Mouse (Mus musculus) NIH3T3 (cell line): ENCODE measurements around the gene Fbxl19.
"Not testable (repeated sequence)": the region's sequence is repeated elsewhere in the genome, so short reads cannot be mapped to it uniquely, and the experiment has no call there.

Source experiments
- DNase-seq: peaks from one replicate; pipeline ENCODE4 v3.0.0-alpha.2; 2012; ENCODE audit warnings: low read depth

Fbxl19 gene

DNA sequence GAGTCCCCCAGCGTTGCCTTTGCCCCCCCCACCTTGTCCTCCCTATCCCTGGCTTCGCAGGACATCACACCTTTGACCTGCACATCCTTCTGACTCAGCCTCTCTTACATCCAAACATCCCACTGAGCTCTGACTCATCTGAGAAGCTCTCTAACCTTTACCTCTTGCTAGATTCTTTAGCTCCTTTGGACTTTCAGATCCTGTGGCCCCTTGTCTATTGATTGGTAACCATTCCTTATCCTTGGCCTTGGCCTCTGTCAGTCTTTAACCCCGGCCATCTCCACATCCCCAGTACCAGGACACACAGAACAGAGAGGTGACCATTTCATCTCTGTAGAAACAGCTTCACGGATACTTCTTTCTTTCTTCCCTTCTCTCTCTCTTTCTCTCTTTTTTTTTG is 14.2 kb upstream of the Fbxl19 start:
- DNase-seq: no peak

DNA sequence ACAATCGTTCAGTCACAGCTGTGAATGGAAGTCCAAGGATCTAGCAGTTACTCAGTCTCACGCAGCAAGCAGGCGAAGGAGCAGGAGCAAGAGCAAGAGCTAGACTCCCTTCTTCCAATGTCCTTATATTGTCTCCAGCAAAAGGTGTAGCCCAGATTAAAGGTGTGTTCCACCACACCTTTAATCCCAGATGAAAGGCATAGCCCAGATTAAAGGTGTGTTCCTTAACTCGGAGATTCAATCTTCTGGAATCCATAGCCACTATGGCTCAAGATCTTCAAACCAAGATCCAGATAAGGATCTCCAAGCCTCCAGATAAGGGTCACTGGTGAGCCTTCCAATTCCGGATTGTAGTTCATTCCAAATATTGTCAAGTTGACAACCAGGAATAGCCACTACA is 12.3 kb upstream of the Fbxl19 start, which contains the start of gene Ctf2:
Ctf2 (minus strand) TSS at position 101 of the 400 bp plus-strand sequence.
- not testable (repeated sequence) for DNase-seq

DNA sequence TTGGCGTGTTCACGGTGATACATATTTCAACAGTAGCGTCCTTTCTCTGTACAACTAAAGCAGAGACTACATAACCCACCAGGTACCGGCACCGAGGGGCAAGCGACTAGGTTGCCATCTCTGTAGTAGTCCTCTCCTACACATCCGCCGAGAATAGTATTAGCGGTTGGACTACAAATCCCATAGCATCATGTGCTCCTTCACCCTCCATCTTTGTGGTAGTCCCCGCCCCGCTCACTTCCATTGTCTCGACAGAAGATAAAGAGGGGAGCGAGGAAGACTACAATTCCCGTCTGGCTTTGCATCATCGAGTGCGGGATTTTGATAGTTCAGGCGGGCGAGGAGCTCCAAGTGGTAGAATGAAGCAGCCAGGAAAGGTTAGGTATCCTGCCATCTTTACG is 908 bp downstream of the Fbxl19 start:
- DNase-seq: peak; percentile 94

DNA sequence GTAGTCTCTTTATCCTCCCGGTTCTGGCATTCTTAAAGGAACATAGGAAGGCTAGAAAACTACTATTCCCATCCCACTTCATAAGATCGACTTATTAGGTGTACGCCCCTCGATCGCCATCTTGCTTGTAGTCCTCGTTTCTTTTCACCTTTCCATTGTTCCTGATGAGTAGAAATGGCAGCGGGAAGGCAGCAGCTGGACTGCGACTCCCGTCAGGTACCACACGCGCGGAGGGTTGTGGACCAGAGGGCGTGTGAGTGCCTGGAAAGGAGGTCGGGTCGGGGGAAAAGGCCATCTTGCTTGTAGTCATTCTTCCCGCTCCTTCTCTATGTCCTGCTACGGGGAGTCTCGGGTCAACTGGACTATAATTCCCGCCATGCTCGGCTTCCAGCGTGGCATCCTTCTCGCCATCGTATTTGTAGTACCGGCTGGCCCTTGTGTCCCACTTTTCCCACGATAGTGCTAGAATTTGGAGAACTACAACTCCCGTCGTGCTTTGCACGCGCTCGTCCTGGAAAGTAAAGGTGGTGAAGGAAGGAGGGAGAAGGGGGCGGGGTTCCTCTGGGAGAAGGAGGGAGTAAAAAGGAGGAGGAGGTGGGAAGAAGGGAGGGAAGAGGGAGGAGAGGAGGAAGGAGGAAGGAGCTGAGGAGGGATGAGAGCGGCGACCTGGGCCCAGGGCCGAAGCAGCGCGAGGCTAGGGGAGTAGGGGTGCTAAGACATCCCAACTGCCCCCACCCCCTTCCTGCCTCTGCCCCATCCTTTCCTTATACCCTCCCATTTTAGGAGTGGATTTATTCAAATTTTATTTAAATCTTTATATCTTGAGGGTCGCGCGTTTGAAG is 1.5 kb downstream of the Fbxl19 start:
- DNase-seq: peak; percentile 97

DNA sequence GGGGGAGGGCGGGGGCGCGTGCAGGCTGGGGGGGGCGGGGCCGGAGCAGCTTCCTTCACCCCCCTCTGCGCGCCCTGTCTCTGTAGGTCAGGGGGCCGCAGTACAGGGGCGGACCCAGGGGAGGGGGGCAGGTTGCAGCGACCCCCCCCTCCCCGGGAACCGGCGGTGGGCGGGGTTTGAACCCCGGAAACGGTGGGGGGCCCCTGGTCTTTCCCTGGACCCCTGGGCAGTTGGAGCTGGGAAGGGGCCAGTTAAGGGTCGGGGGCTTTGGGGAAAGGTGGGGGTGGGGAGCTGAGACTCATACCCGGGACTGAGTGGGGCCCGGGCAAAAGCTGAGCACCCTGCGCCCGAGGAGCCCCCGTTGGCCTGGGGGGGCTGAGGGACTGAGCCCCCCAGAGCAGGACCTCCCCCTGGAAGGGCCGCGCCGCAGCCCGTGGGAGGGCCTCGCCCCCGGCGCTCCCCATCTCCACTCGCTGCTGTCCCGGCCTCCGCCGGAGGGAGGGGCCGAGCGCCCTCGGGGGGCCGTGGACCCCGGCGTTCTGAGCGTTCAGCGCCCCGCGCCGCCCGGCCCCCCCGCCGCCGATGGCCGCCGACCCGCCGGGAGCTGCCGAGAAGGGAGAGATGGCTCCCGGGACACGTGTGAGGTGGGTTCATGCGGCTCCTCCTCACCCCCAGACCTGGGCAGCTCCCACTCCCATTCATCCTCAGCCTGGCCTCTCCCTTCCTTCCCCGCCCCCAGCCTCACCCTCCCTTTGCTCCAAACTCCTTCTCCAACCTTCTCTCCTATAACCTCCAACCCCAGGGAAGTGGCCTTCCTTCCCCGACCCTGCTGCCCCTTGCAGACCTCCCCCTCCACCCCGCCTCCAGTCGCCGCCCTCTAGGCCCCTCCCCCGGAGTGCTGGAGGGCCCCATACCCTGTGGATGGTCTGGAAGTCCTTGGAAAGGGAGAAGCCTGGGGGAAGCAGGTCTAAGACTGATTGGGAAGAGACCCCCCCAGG is 2.5 kb downstream of the Fbxl19 start:
- no peak for DNase-seq

DNA sequence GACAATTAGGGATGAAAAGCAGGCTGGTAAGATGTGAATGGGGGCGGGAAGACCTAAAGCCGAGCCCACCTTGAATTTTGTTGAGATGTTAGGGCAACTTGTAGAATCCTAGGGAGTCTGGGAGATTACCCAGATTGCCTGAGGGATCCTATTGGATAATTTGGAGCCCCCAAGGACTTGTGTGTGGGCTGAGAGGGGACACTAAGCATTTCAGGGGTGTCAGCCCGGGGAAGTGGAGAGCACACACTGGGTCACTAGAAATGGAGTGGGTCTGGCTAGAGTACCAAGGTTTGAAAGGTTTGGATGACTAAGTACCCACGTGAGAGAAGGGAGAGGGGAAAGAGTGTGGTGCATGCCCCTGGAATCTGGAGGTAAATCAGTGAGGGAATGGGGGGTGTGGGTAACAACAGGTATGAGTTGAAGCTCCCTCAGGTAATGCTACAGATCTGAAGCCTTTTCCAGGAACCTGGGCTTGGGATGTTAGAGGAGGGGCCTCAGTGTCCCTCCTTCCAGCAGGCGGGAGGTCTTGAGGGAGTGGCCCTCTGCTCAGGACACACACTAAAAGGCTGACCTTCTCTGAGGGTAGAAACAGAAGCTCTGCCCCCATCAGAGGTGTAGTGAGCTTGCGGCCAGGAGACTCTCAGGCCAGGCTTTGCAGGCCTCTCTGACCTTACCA is 3.4 kb downstream of the Fbxl19 start:
- no peak for DNase-seq

DNA sequence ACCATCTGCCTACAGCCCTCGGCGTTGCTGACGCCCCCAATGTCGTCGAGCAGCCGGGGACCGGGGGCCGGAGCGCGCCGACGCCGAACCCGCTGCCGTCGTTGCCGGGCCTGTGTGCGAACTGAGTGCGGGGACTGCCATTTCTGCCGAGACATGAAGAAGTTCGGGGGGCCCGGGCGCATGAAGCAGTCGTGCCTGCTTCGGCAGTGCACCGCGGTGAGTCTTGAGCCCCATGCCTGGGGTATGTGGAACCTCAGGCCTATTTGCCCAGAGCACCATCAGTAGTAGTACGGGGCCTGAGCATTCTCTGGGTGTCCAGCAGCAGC is 3.9 kb downstream of the Fbxl19 start:
- no peak for DNase-seq

DNA sequence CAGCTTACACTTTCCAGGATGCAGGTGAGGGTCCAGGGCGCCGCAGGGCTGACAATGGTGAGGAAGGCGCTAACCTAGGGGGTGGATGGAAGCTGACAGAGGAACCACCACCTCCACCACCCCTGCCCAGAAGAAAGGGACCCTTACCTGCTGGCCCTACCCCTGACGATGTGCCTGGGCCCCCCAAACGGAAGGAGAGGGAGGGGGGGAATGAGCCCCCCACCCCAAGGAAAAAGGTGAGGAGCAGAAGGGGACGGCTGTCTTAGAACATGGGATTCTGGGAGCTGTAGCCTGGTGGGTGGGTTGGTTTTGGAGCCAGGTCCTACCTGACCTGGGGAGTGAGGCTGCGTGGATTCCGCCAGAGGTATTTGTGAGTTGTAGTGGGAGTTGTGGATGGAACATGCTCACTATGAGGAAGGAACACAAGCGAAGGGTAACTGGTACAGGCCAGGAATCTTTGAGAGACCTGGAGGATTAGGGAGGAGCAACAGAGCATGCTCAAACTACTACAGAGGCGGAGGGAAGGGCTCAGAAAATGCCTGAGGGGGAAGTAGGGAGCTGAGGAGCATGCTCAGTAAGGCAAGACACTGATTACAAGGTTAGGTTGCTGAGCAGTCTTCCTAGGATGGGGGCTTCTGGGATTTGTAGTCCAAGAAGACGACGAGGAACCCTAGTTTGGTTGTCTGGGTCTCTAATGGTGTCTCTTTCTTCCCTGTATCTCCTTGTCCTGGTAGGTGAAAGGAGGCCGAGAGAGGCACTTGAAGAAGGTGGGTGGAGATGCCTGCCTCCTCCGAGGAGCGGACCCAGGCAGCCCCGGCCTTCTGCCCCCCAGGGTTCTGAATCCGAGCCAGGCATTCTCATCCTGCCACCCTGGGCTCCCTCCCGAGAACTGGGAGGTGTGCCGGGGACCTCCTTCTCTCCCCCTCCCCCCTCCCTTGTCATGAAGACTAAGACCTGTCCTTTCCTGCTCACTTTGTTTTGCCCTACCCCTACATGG is 6.1 kb downstream of the Fbxl19 start:
- DNase-seq: no peak

DNA sequence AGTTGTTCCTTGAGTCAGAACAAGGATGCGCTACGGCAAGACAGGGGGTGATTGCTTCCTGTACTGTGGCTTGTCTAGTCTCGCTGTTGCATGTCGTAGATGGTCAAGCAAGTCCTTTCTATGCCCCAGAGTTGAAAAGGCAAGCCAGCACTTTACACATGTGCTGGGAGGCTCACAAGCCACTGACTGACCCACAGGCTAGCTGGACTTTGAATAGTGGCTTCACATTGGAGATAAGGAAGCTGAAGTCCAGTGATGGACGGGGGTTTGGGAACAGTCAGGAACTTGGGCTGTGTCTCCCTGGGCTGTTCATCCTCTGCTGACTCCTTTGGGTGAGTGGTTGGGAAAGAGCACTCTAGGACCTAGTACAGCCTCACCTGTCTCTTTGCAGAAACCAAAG is 7.3 kb downstream of the Fbxl19 start:
- DNase-seq: no peak

DNA sequence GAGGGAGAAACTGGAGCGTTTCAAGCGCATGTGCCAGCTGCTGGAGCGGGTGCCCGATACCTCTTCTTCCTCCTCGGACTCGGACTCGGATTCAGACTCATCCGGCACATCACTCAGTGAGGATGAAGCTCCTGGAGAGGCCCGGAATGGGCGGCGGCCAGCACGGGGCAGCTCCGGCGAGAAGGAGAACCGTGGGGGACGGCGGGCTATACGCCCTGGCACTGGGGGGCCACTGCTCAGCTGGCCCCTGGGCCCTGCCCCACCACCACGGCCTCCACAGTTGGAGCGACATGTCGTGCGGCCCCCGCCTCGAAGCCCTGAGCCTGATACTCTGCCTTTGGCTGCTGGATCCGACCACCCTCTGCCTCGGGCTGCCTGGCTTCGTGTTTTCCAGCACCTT is 7.7 kb downstream of the Fbxl19 start:
- DNase-seq: no peak

DNA sequence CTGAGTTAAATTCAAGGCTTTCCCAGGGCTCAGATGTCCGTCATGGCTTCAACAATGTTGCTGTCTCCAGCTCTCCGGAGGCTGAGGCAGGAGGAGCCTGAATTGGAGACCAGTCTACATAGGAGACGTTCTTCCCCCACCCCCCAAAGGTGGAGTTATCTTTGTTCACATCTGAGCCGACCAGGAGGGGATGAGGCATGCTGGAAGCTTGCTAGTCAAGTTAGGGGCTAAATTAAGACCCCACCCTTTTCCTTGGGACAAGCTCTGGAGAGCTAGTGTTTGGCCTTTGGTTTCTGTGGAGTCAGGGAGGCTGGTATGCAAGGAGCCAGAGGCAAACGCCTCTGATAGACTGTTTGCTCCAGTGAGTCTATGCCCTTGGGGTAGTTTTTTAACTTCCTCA is 8.8 kb downstream of the Fbxl19 start:
- no peak for DNase-seq

DNA sequence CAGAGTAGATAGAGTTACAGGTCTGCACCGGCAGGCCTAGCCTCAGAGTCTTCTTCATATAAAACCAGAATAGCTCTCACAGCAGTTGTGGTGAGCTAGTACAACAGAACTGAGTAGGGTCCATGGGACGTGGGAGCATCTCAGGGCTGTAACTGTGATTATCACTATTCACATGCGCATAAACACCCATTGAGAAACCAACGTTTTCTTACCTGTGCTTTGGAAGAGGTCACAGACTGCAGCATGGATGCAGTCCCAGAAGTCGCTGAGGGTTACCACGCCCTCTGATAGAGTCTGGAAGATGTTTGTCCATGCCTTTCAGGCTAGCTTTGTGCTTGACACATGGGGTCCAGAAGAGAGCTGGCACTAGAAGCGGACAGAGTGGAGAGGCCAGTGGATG is 9.4 kb downstream of the Fbxl19 start:
- DNase-seq: no peak

DNA sequence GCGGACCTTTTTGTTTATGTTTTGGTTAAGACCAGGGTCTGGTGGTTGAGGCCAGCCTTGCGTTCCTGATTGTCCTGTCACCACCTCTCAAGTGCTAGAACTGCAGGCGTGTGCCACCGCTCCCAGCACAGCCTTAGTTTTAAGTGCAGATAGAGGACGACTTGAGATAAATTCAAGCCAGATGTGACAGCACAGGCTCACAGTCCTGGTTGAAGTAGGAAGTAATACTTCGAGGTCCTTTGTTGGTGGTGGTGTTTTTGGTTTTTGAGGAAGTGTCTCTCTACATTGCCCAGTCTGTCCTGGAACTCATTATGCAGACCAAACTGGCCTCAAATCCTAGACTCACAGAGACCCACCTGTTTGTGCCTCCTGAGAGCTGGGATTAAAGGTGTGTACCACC is 15.4 kb downstream of the Fbxl19 start:
- DNase-seq: no peak

DNA sequence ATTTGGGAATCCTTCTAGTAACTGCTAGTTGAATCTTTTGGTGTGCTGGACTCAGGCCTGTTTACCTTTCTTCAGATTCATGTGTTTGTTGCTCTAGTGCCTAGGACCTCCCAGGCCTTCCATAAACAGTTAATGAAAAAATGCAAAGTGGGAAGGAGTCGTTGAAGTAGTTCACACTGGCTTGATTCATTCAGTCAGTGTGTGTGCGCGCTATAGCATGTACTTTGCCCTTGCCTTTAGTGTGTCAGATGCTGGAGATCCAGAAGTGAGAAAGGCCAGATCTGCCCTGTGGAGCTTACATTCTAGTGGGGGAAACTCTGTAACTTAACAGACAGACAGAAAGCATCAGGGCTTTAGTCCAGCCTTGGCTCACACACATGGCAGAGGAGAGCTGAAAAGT is 16.1 kb downstream of the Fbxl19 start:
- DNase-seq: no peak

DNA sequence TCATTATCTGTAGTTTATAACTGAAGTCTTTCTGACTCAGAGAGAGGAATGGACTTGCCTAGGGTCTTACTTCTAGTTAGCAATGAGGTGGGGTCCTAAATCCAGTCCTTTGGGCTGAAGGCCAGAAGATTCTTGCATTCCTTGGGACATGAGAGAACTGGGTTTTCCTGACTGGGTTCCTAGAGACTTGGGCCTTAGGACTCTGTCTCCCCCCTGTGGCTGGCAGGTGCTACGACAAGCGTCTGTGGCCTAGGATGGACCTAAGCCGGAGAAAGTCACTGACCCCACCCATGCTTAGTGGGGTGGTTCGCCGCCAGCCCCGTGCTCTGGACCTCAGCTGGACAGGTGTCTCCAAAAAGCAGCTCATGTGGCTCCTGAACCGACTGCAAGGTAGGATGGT is 16.7 kb downstream of the Fbxl19 start:
- DNase-seq: peak; percentile 83

DNA sequence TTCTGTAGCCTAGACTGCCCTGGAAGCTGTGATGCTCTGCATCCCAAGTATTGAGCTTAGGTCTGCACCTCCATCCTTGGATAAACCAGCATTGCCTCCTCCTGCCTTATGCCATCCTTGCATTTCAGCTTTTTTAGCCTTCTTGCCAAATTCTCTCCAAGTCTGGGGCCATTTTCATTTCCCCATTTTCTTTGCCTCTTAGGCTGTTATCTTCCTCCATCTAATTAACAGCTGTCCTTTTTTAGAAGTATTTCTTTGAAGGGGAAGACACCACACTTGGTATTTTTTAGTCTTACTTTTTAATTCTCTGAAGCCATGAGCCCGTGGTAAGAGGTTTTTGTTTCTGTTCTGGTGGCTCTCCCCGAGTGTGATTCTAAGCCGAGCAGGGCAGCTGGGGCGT is 19.3 kb downstream of the Fbxl19 start:
- DNase-seq: no peak

DNA sequence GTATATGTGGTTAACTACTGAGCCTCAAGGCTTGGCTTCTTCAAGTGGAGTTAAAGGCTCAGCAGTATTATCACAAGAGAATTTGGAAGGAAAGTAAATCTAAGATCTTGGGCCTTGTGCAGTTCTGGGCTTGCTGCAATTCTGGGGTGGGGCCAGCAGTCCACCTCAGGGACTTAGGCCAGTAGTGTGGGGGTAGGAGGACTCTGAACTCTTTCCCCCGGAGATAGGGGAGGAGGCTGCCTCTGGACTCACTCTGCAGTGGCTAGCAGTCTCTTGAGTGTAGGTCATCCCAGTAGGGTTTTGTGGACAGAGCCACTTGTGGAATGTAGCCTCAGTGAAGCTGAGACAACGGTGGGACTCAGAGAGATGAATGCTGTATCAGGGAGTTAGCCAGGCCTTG is 21.4 kb downstream of the Fbxl19 start:
- no peak for DNase-seq

DNA sequence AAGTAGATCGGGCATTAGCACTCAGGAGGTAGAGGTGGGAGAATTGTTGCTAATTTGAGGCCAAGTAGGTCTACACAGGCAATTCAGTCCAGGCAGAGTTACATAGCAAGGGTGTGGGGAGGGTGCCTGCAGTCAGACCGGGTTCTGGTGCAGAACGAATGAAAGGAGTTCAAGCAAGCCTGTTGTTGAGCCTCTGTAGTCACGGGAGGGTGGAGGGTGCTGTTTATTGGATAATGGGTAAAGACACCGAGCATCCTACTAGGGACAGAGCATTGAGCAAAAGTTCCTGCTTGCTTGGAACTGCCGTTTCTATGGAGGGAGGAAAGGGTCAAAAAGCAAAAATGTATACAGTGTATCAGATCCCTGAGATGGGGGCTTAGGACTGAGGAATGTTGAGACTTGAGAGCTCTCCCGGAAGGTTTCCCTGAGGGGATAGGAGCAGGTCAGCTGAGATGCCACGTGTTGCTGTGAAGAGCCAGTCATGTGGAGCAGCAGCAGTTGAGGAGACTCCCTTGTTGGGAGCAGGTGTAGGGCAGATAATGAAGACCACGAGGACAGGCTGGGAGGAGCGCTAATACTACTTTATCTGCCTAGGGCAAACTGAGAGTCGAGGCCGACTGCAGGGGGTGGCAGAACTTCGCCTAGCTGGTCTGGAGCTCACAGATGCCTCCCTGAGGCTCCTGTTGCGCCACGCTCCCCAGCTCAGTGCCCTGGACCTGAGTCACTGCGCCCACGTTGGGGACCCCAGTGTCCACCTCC is 22.7 kb downstream of the Fbxl19 start:
- no peak for DNase-seq

DNA sequence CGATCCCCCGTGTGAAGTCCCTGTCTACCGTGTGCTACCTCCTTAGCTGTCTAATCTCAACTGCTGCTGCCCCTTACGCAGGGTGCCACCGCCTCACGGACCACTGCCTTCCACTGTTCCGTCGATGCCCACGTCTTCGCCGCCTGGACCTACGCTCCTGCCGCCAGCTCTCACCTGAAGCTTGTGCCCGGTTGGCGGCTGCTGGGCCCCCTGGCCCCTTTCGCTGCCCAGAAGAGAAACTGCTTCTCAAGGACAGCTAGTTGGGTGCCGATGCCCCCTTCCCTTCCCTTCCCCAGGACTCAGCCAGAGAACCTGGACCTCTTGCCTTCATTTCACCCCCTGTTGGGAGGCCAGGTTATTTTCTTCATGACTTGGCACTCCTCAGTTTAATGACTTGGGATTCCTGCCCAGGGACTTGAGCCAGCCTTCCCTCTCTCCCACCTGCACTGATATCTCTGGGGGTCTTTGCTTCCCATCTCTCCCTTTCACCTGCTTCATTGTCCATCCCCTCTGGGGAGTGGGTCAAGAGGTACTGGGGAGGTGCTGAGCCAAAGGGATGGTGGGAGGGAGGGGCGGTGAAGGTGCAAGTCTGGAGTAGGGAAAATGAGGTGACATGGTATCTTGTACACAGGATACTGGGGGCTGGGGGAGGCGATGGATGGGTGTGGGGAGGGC is 23.5 kb downstream of the Fbxl19 start:
- DNase-seq: no peak
